Mouse (Mus musculus): Measurements from ENCODE around the gene Tmem121. TPM values are rescaled to one million over a fixed set of nuclear protein-coding genes. Genes with fewer than 3 reads are reported as not detected.

Gene Tmem121
- polyA plus RNA-seq (2015; fragmentation: Nextera tagmentation; extraction: Ambion mirVana): 47.2 and 52.2 TPM in 2 replicates

GRCm38 (mm10) chr12:113185442-113186291 lies at the start of gene Tmem121:
Gene Tmem121, plus strand, starts transcription at chr12:113185930.
- ATAC-seq (ENCODE audit: low FRiP score): peak; percentile 67
- 1% methylated on average over 61 of the region's 63 CpGs for WGBS

GRCm38 (mm10) chr12:113136492-113137020 lies 49.2 kb upstream of the Tmem121 start:
- no peaks in the 10 kb centered on the region for H3K27me3 ChIP-seq (replicated peaks)
- WGBS: 75% methylated on average over 17 of the region's 17 CpGs
- no peak overlapping the region for H3K27ac ChIP-seq (replicated peaks)
- ATAC-seq (ENCODE audit: low FRiP score): no peak
- H3K9ac ChIP-seq (replicated peaks): no peak overlapping the region
- peaks cover 30% of the 10 kb centered on the region for H3K4me1 ChIP-seq
- peaks cover 68% of the 10 kb centered on the region for H3K36me3 ChIP-seq
- no peak overlapping the region for H3K4me3 ChIP-seq (replicated peaks)
- no peaks in the 10 kb centered on the region for H3K9me3 ChIP-seq (replicated peaks)
- H3K4me2 ChIP-seq: no peak overlapping the region

More at GRCm38 (mm10) chr12:113185442-113186291, at the start of gene Tmem121:
- peak within 1 kb of the TSS; percentile 78 for H3K4me2 ChIP-seq
- H3K27ac ChIP-seq (replicated peaks): peak within 1 kb of the TSS; percentile 74
- H3K4me1 ChIP-seq: peaks cover 34% of the 10 kb centered on the region
- peaks cover 26% of the 10 kb centered on the region for H3K36me3 ChIP-seq
- no peaks in the 10 kb centered on the region for H3K27me3 ChIP-seq (replicated peaks)
- H3K4me3 ChIP-seq (replicated peaks): peak within 1 kb of the TSS; percentile 78
- H3K9me3 ChIP-seq (replicated peaks): no peaks in the 10 kb centered on the region
- H3K9ac ChIP-seq (replicated peaks): peak within 1 kb of the TSS; percentile 86

GRCm38 (mm10) chr12:113137260-113138213 lies 48.2 kb upstream of the Tmem121 start:
- Histone ChIP-seq H3K4me1 (peaks cover 36% of the 10 kb centered on the region), H3K4me3 (replicated peaks) (no peak overlapping the region), H3K27ac (replicated peaks) (no peak overlapping the region), H3K9me3 (replicated peaks) (no peaks in the 10 kb centered on the region), H3K27me3 (replicated peaks) (no peaks in the 10 kb centered on the region), H3K9ac (replicated peaks) (no peak overlapping the region), H3K36me3 (peaks cover 58% of the 10 kb centered on the region), H3K4me2 (no peak overlapping the region)
- ATAC-seq (ENCODE audit: low FRiP score): no peak
- WGBS: 85% methylated on average over 18 of the region's 18 CpGs

GRCm38 (mm10) chr12:113138291-113138690 lies 47.4 kb upstream of the Tmem121 start:
- 77% methylated on average over 6 of the region's 6 CpGs for WGBS
- Histone ChIP-seq H3K9me3 (replicated peaks) (no peaks in the 10 kb centered on the region), H3K4me2 (no peak overlapping the region), H3K4me1 (peaks cover 42% of the 10 kb centered on the region), H3K36me3 (peaks cover 50% of the 10 kb centered on the region), H3K9ac (replicated peaks) (no peak overlapping the region), H3K27me3 (replicated peaks) (no peaks in the 10 kb centered on the region), H3K4me3 (replicated peaks) (no peak overlapping the region), H3K27ac (replicated peaks) (0 out of 2 replicates have a peak overlapping the region, but pooled peaks have one; percentile 89)
- no peak for ATAC-seq (ENCODE audit: low FRiP score)

GRCm38 (mm10) chr12:113138901-113139864 lies 46.5 kb upstream of the Tmem121 start:
- Histone ChIP-seq H3K9me3 (replicated peaks) (no peaks in the 10 kb centered on the region), H3K4me2 (peak overlapping the region; percentile 60), H3K9ac (replicated peaks) (peak overlapping the region; percentile 59), H3K36me3 (peaks cover 48% of the 10 kb centered on the region), H3K4me3 (replicated peaks) (peak overlapping the region; percentile 71), H3K27ac (replicated peaks) (peak overlapping the region; percentile 89), H3K4me1 (peaks cover 51% of the 10 kb centered on the region), H3K27me3 (replicated peaks) (no peaks in the 10 kb centered on the region)
- ATAC-seq (ENCODE audit: low FRiP score): peak; percentile 7
- 26% methylated on average over 11 of the region's 11 CpGs for WGBS

- Histone ChIP-seq H3K27me3 (replicated peaks) (no peaks in the 10 kb centered on the region), H3K4me2 (peak within 1 kb of the TSS; percentile 60), H3K4me3 (replicated peaks) (peak within 1 kb of the TSS; percentile 71), H3K27ac (replicated peaks) (peak within 1 kb of the TSS; percentile 89), H3K36me3 (peaks cover 48% of the 10 kb centered on the region), H3K9ac (replicated peaks) (peak within 1 kb of the TSS; percentile 59), H3K9me3 (replicated peaks) (no peaks in the 10 kb centered on the region), H3K4me1 (peaks cover 53% of the 10 kb centered on the region)
- WGBS: under 1% methylated on average over 68 of the region's 68 CpGs
- ATAC-seq (ENCODE audit: low FRiP score): peak; percentile 86
Measured at GRCm38 (mm10) chr12:113139908-113140615, 45.7 kb upstream of the Tmem121 start, which contains the start of gene Crip2. Gene Crip2, plus strand, starts transcription at chr12:113140236.

GRCm38 (mm10) chr12:113140616-113141411 lies 44.9 kb upstream of the Tmem121 start:
- H3K27me3 ChIP-seq (replicated peaks): no peaks in the 10 kb centered on the region
- peak overlapping the region; percentile 60 for H3K4me2 ChIP-seq
- peak overlapping the region; percentile 89 for H3K27ac ChIP-seq (replicated peaks)
- H3K4me1 ChIP-seq: peaks cover 53% of the 10 kb centered on the region
- peak overlapping the region; percentile 59 for H3K9ac ChIP-seq (replicated peaks)
- no peaks in the 10 kb centered on the region for H3K9me3 ChIP-seq (replicated peaks)
- ATAC-seq (ENCODE audit: low FRiP score): peak; percentile 18
- H3K36me3 ChIP-seq: peaks cover 46% of the 10 kb centered on the region
- WGBS: 2% methylated on average over 49 of the region's 49 CpGs
- H3K4me3 ChIP-seq (replicated peaks): peak overlapping the region; percentile 71

GRCm38 (mm10) chr12:113141531-113141973 lies 44.2 kb upstream of the Tmem121 start:
- Histone ChIP-seq H3K36me3 (peaks cover 38% of the 10 kb centered on the region), H3K4me3 (replicated peaks) (peak overlapping the region; percentile 71), H3K4me2 (peak overlapping the region; percentile 60), H3K4me1 (peaks cover 58% of the 10 kb centered on the region), H3K27me3 (replicated peaks) (0 out of 2 replicates have a peak, but pooled peaks cover 4% of the 10 kb centered on the region), H3K9ac (replicated peaks) (peak overlapping the region; percentile 59), H3K9me3 (replicated peaks) (no peaks in the 10 kb centered on the region), H3K27ac (replicated peaks) (peak overlapping the region; percentile 89)
- no peak for ATAC-seq (ENCODE audit: low FRiP score)
- 25% methylated on average over 8 of the region's 8 CpGs for WGBS
